Mouse (Mus musculus) E14TG2a.4 (cell line): ENCODE measurements around the gene Gm13030.
"Not testable (repeated sequence)": the region's sequence is repeated elsewhere in the genome, so short reads cannot be mapped to it uniquely, and the experiment has no call there.

ENCODE experiments used
- H3K27me3 ChIP-seq: 2 replicates; pipeline ENCODE4 v1.6.1; 2014; ENCODE audit warnings: low read length, control low read depth; ENCODE audit not compliant: insufficient read depth
- H3K36me3 ChIP-seq: 2 replicates; pipeline ENCODE4 v1.6.1; 2014; ENCODE audit warnings: low read length, control low read depth; ENCODE audit not compliant: insufficient read depth
- H3K4me1 ChIP-seq: replicated peaks from 2 replicates; pipeline ENCODE4 v1.6.1; 2014; ENCODE audit warnings: low read depth, low read length, control low read depth
- H3K4me3 ChIP-seq: replicated peaks from 2 replicates; pipeline ENCODE4 v1.5.1; 2014; ENCODE audit warnings: mild to moderate bottlenecking, low read length
- H3K9me3 ChIP-seq: 2 replicates; pipeline ENCODE4 v1.6.1; 2014; ENCODE audit warnings: low read length, control low read depth
- CTCF ChIP-seq: conservative IDR thresholded peaks from 2 replicates; pipeline ENCODE4 v1.5.1; 2014; ENCODE audit warnings: low read length
- NANOG ChIP-seq: IDR thresholded peaks from 2 replicates; pipeline ENCODE4 v1.6.1; 2014; ENCODE audit warnings: borderline replicate concordance, low read length, mixed read lengths
- POU5F1 ChIP-seq: IDR thresholded peaks from 2 replicates; pipeline ENCODE4 v1.6.1; 2014; ENCODE audit warnings: low read length, borderline replicate concordance

Gm13030 gene

GRCm38 (mm10) chr4:138827147-138827546 is 46.6 kb downstream of the Gm13030 start:
- H3K4me1 ChIP-seq = peaks cover 31% of the 10 kb centered on the region
- TF ChIP-seq POU5F1 (no peak), NANOG (no peak), CTCF (no peak)
- H3K9me3 ChIP-seq = peaks cover 9% of the 10 kb centered on the region
- no peak overlapping the region for H3K4me3 ChIP-seq
- no peaks in the 10 kb centered on the region for H3K27me3 ChIP-seq
- peaks cover under 1% of the 10 kb centered on the region; the same call in 1 of the 2 replicates for H3K36me3 ChIP-seq

GRCm38 (mm10) chr4:138825751-138826567 is 47.8 kb downstream of the Gm13030 start:
- peaks cover 4% of the 10 kb centered on the region; the same call in 1 of the 2 replicates for H3K36me3 ChIP-seq
- peaks cover 28% of the 10 kb centered on the region for H3K4me1 ChIP-seq
- no peaks in the 10 kb centered on the region for H3K27me3 ChIP-seq
- H3K9me3 ChIP-seq = peaks cover 14% of the 10 kb centered on the region
- no peak for TF ChIP-seq POU5F1
- TF ChIP-seq CTCF = no peak
- TF ChIP-seq NANOG = no peak
- H3K4me3 ChIP-seq = no peak overlapping the region

DNA sequence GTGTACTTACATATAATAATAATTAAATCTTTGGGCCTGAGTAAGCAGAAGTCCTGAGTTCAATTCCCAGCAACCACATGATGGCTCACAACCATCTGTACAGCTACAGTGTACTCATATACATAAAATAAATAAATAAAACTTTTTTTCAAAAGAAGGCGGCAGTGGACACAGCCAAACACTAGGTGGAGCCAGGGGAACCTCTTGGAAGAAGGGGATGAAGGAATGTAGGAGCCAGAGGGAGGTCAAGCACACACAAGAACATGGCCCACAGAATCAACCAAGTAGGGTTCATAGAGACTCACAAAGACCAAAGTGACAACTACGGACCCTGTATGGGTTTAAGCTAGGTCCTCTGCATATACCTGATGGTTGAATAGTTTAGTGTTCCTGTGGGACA is 49.1 kb downstream of the Gm13030 start:
- peaks cover 14% of the 10 kb centered on the region for H3K9me3 ChIP-seq
- no peaks in the 10 kb centered on the region for H3K27me3 ChIP-seq
- H3K4me1 ChIP-seq = peaks cover 32% of the 10 kb centered on the region
- no peak for TF ChIP-seq CTCF
- no peak for TF ChIP-seq NANOG
- no peak for TF ChIP-seq POU5F1
- peaks cover 4% of the 10 kb centered on the region; the same call in 1 of the 2 replicates for H3K36me3 ChIP-seq
- no peak overlapping the region for H3K4me3 ChIP-seq

DNA sequence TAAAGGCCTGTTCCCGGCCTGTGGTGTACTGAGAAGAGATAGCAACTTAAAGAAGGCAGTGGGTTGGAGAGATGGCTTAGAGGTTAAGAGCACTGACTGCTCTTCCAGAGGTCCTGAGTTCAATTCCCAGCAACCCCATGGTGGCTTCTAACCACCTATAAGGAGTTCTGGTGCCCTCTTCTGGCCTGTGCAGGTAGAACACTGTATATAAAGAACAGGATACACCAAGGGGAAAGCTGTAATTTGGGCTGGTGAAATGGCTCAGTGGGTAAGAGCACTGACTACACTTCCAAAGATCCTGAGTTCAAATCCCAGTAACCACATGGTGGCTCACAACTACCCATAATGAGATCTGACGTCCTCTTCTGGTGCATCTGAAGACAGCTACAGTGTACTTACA is 49.6 kb downstream of the Gm13030 start:
- H3K4me3 ChIP-seq, H3K36me3 ChIP-seq, H3K27me3 ChIP-seq: not testable (repeated sequence)
- H3K9me3 ChIP-seq = peaks cover 14% of the 10 kb centered on the region
- TF ChIP-seq CTCF = peak; percentile 23; the same call in 1 of the 2 replicates
- H3K4me1 ChIP-seq = peaks cover 32% of the 10 kb centered on the region

DNA sequence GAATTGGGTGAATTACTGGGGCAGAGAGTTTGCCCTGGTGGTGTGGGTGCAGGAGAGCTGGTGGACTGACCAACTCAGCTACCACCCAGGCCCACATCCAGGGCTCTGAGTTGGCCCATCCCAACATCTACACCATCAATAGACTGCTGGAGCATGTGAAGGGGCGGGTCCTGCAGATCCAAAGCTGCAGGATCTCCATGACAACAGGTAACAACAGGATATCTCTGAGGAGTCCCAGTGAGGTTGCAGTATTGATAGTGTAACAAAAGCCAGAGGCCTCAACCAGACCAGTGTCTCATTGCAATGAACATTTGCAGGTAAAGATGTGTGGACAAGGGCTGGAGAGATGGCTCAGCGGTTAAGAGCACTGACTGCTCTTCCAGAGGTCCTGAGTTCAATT is 52.7 kb downstream of the Gm13030 start:
- peaks cover 14% of the 10 kb centered on the region for H3K9me3 ChIP-seq

More for the DNA sequence above, 52.7 kb downstream of the Gm13030 start:
- no peak for TF ChIP-seq POU5F1
- no peak for TF ChIP-seq NANOG
- TF ChIP-seq CTCF = no peak
- no peaks in the 10 kb centered on the region for H3K27me3 ChIP-seq
- H3K36me3 ChIP-seq = 0 out of 2 replicates have a peak, but pooled peaks cover 4% of the 10 kb centered on the region
- peaks cover 34% of the 10 kb centered on the region for H3K4me1 ChIP-seq
- H3K4me3 ChIP-seq = no peak overlapping the region
